ENCODE assay signal across 20 mouse cellular contexts in genomic region chr6:119004596-119004995, GRCm38 (mm10).
"Had no signal": no experiment of that assay in that cellular context is flagged by ENCODE, and none has a peak within 500 bp of the region (broad histone marks: within the 10 kb centered on the region; RNA-seq: fewer than 3 reads in every experiment).

No protein-coding gene starts in this region.

- DNase-seq: kidney, postnatal 14 days; kidney, postnatal 4 days; layer of hippocampus, adult 9-11 months; liver; lung, adult 18-20 months; lung, postnatal 14 days; lung, postnatal 4 days; thymus, adult 2 months; thymus, postnatal 14 days; thymus, postnatal 4 days had no signal

- H3K9me3 ChIP-seq: limb, embryonic 10.5 days; limb, embryonic 13.5 days; liver, embryonic 12.5 days; liver, embryonic 15.5 days; lung, embryonic 15.5 days; midbrain, embryonic 12.5 days; midbrain, embryonic 15.5 days; neural tube, embryonic 12.5 days; neural tube, embryonic 15.5 days had no signal

- H3K27me3 ChIP-seq: limb, embryonic 13.5 days; liver, embryonic 12.5 days; liver, embryonic 15.5 days; lung, embryonic 15.5 days; midbrain, embryonic 12.5 days; midbrain, embryonic 15.5 days; neural tube, embryonic 12.5 days; neural tube, embryonic 15.5 days had no signal

- H3K27ac ChIP-seq: limb, embryonic 10.5 days; limb, embryonic 13.5 days; liver, embryonic 12.5 days; liver, embryonic 15.5 days; lung, embryonic 15.5 days; midbrain, embryonic 12.5 days; midbrain, embryonic 15.5 days; neural tube, embryonic 12.5 days; neural tube, embryonic 15.5 days; stomach, postnatal 0 days had no signal

- H3K4me2 ChIP-seq: limb, embryonic 13.5 days; liver, embryonic 12.5 days; liver, embryonic 15.5 days; lung, embryonic 15.5 days; midbrain, embryonic 12.5 days; midbrain, embryonic 15.5 days; neural tube, embryonic 12.5 days; neural tube, embryonic 15.5 days had no signal

- H3K9ac ChIP-seq: limb, embryonic 13.5 days; liver, embryonic 12.5 days; liver, embryonic 15.5 days; lung, embryonic 15.5 days; midbrain, embryonic 12.5 days; midbrain, embryonic 15.5 days; neural tube, embryonic 12.5 days; neural tube, embryonic 15.5 days had no signal

- ATAC-seq: liver, embryonic 12.5 days; midbrain, embryonic 15.5 days had no signal

- H3K4me3 ChIP-seq: limb, embryonic 10.5 days; limb, embryonic 13.5 days; liver, embryonic 12.5 days; liver, embryonic 15.5 days; lung, embryonic 15.5 days; midbrain, embryonic 12.5 days; midbrain, embryonic 15.5 days; neural tube, embryonic 12.5 days; neural tube, embryonic 15.5 days had no signal

- H3K36me3 ChIP-seq: limb, embryonic 10.5 days; limb, embryonic 13.5 days; lung, embryonic 15.5 days; midbrain, embryonic 12.5 days; midbrain, embryonic 15.5 days; neural tube, embryonic 12.5 days; neural tube, embryonic 15.5 days had no signal
